Mouse (Mus musculus) stomach, embryonic 14.5 days (tissue): ENCODE measurements around the gene Ptch2. TPM values are rescaled to one million over a fixed set of nuclear protein-coding genes. Genes with fewer than 3 reads are reported as not detected.

ENCODE experiments used
- ATAC-seq: fragments of 200-750 bp; cut with Nextera tagmentation; 2 replicates; pipeline ENCODE4 v1.8.0; 2017; ENCODE audit warnings: low read depth, moderate TSS enrichment; ENCODE audit not compliant: insufficient number of reproducible peaks, insufficient read depth, low FRiP score
- H3K27ac ChIP-seq: fragments of 300-500 bp; sonication (generic); 2 replicates; pipeline ENCODE4 v1.5.1; 2014; ENCODE audit warnings: mild to moderate bottlenecking, low read length, moderate library complexity, mixed read lengths
- H3K27me3 ChIP-seq: fragments of 300-500 bp; sonication (generic); 2 replicates; pipeline ENCODE4 v1.6.1; 2014; ENCODE audit warnings: low read length, control low read depth, mixed read lengths; ENCODE audit not compliant: control insufficient read depth, insufficient read depth
- H3K36me3 ChIP-seq: fragments of 300-500 bp; sonication (generic); 2 replicates; pipeline ENCODE4 v1.6.1; 2014; ENCODE audit warnings: mild to moderate bottlenecking, control low read depth, low read length, moderate library complexity, mixed read lengths; ENCODE audit not compliant: control insufficient read depth, insufficient read depth
- H3K4me1 ChIP-seq: fragments of 300-500 bp; sonication (generic); 2 replicates; pipeline ENCODE4 v1.6.1; 2014; ENCODE audit warnings: low read length, control low read depth, mixed read lengths; ENCODE audit not compliant: control insufficient read depth, insufficient read depth
- H3K4me2 ChIP-seq: fragments of 300-500 bp; sonication (generic); replicated peaks from 2 replicates; pipeline ENCODE4 v1.6.1; 2014; ENCODE audit warnings: low read depth, low read length, control low read depth
- H3K4me3 ChIP-seq: fragments of 300-500 bp; sonication (generic); 2 replicates; pipeline ENCODE4 v1.5.1; 2014; ENCODE audit warnings: low read depth, low read length, control low read depth
- H3K9ac ChIP-seq: fragments of 300-500 bp; sonication (generic); replicated peaks from 2 replicates; pipeline ENCODE4 v1.6.1; 2014; ENCODE audit warnings: low read depth, mild to moderate bottlenecking, control low read depth, low read length, moderate library complexity, mixed read lengths
- H3K9me3 ChIP-seq: fragments of 300-500 bp; sonication (generic); 2 replicates; pipeline ENCODE4 v1.6.1; 2016; ENCODE audit warnings: low read depth, low read length, control low read depth; ENCODE audit not compliant: control insufficient read depth
- WGBS: fragments of 180-500 bp; shearing (Covaris S2); extraction: QIAGEN DNeasy Blood & Tissue Kit; methylation state at CpG from one replicate; pipeline ENCODE4 v1.1.7; 2014; 5-methylcytosine and 5-hydroxymethylcytosine counted together
- polyA plus RNA-seq: library from polyadenylated mRNA; unstranded; fragments of >200 nt; fragmentation: Nextera tagmentation; extraction: Ambion mirVana; gene quantifications from 2 replicates; pipeline ENCODE4 v1.2.1, GENCODE M21; 2014

Ptch2 gene
- polyA plus RNA-seq, 1 experiment from 2014 or later, result 9.8 TPM

DNA sequence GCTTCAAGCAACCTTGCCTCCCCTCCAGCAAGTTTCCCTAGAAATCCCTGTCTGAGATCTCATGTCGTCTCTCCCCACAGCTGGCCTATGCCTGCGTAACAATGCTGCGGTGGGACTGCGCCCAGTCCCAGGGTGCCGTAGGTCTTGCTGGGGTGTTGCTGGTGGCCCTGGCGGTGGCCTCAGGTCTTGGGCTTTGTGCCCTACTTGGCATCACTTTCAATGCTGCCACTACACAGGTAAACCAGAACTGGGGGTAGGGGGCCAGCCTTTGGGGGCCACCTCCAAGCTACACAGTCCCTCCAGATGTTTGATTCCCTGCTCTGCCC, 12.6 kb downstream of the Ptch2 start:
- WGBS, result 95% methylated on average over 6 of the region's 6 CpGs
- peaks cover 16% of the 10 kb centered on the region for H3K36me3 ChIP-seq

DNA sequence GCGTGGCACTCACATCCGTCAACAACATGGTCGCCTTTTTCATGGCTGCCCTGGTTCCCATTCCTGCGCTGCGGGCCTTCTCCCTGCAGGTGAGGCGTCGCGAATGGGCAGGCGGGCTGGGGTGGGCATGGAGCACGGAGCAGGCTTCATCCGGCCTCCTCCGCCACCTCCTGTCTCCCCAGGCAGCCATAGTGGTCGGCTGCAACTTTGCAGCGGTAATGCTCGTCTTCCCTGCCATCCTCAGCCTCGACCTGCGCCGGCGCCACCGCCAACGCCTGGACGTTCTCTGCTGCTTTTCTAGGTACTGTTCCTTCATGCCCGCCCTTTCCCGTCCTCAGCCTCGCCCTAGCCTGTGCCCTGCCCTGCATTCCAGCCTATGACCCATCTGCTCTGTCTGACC, 13.5 kb downstream of the Ptch2 start:
- ATAC-seq, result no peak
- WGBS, result 93% methylated on average over 25 of the region's 25 CpGs
- Histone ChIP-seq H3K4me2 (no peak overlapping the region), H3K27me3 (no peaks in the 10 kb centered on the region), H3K4me1 (no peaks in the 10 kb centered on the region), H3K36me3 (peaks cover 20% of the 10 kb centered on the region), H3K9me3 (no peaks in the 10 kb centered on the region), H3K9ac (no peak overlapping the region), H3K4me3 (no peak overlapping the region), H3K27ac (no peak overlapping the region)

More for the DNA sequence above, 12.6 kb downstream of the Ptch2 start:
- no peak overlapping the region for H3K4me3 ChIP-seq
- no peaks in the 10 kb centered on the region for H3K27me3 ChIP-seq
- H3K4me1 ChIP-seq, result no peaks in the 10 kb centered on the region
- no peak overlapping the region for H3K4me2 ChIP-seq
- H3K9me3 ChIP-seq, result no peaks in the 10 kb centered on the region
- no peak for ATAC-seq
- no peak overlapping the region for H3K9ac ChIP-seq
- no peak overlapping the region for H3K27ac ChIP-seq

DNA sequence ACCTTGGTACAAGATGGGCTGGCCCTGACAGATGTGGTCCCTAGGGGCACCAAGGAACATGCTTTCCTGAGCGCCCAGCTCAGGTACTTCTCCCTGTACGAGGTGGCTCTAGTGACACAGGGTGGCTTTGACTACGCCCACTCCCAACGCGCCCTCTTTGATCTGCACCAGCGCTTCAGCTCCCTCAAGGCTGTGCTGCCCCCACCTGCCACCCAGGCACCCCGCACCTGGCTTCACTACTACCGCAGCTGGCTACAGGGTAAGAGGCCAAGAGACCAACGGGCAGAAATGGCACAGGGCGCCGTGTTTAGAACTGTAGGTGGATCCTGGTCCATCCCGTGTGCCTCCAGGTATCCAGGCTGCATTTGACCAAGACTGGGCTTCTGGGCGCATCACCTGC, 14.4 kb downstream of the Ptch2 start:
- Histone ChIP-seq H3K9me3 (no peaks in the 10 kb centered on the region), H3K27me3 (no peaks in the 10 kb centered on the region), H3K4me1 (no peaks in the 10 kb centered on the region), H3K4me2 (no peak overlapping the region), H3K36me3 (peaks cover 25% of the 10 kb centered on the region), H3K9ac (no peak overlapping the region), H3K4me3 (no peak overlapping the region), H3K27ac (no peak overlapping the region)
- WGBS, result 91% methylated on average over 13 of the region's 13 CpGs
- ATAC-seq, result no peak

- no peak overlapping the region for H3K9ac ChIP-seq
- 96% methylated on average over 11 of the region's 11 CpGs for WGBS
- H3K4me1 ChIP-seq, result no peaks in the 10 kb centered on the region
- H3K4me3 ChIP-seq, result no peak overlapping the region
- H3K27me3 ChIP-seq, result no peaks in the 10 kb centered on the region
- H3K4me2 ChIP-seq, result no peak overlapping the region
- no peak for ATAC-seq
- peaks cover 25% of the 10 kb centered on the region for H3K36me3 ChIP-seq
- no peak overlapping the region for H3K27ac ChIP-seq
- H3K9me3 ChIP-seq, result no peaks in the 10 kb centered on the region
Measured at GRCm38 (mm10) chr4:117110985-117111384, 15.1 kb downstream of the Ptch2 start.

DNA sequence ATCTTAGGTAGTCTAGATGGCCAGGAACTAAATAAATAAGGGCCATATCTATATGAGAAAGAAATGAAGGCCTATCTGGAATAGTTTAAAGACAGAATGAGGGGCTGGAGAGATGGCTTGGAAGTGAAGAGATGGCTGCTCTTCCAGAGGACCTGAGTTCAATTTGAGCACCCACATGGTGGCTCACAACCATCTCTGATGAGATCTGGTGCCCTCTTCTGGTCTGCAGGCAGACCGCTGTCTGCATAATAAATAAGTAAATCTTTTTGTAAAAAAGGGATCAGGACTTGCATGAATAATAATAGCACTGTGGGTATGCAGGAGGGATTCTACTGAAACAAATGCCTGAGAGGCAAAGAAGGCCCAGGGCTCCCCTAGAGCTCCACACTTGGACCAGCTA, 17.4 kb downstream of the Ptch2 start:
- peaks cover 22% of the 10 kb centered on the region for H3K36me3 ChIP-seq
- WGBS, result 100% methylated on average over 1 of the region's 1 CpGs

GRCm38 (mm10) chr4:117115592-117115991, 19.7 kb downstream of the Ptch2 start:
- H3K4me1 ChIP-seq, result no peaks in the 10 kb centered on the region
- H3K27ac ChIP-seq, result no peak overlapping the region
- H3K9ac ChIP-seq, result no peak overlapping the region
- H3K4me2 ChIP-seq, result no peak overlapping the region
- no peak for ATAC-seq
- H3K4me3 ChIP-seq, result no peak overlapping the region
- WGBS, result 87% methylated on average over 5 of the region's 5 CpGs
- no peaks in the 10 kb centered on the region for H3K27me3 ChIP-seq
- no peaks in the 10 kb centered on the region for H3K9me3 ChIP-seq
- H3K36me3 ChIP-seq, result peaks cover 10% of the 10 kb centered on the region

More for the DNA sequence above, 17.4 kb downstream of the Ptch2 start:
- Histone ChIP-seq H3K9ac (no peak overlapping the region), H3K4me1 (no peaks in the 10 kb centered on the region), H3K27me3 (no peaks in the 10 kb centered on the region), H3K9me3 (no peaks in the 10 kb centered on the region), H3K4me2 (no peak overlapping the region), H3K27ac (no peak overlapping the region), H3K4me3 (no peak overlapping the region)
- no peak for ATAC-seq

DNA sequence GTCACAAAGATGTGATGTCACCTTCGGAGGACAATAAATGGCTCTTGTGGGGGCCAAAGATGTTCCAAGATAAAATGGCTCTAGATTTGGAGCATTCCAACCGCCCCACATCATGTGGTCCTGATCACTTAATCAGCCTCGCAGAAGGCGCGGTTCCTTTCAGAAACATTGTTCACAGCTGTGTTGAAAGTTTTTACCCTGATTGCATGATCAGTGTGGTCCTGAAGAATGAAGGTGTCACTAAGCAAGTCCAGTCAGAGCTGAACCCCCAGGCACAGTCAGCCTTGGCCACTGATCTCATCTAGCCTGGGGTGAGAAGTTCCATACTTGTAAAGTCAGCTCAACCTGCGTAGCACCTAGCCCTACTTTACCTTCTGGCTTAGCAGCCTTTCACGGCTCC, 22.1 kb downstream of the Ptch2 start:
- H3K36me3 ChIP-seq, result peaks cover 10% of the 10 kb centered on the region
- no peak overlapping the region for H3K4me3 ChIP-seq
- H3K9me3 ChIP-seq, result no peaks in the 10 kb centered on the region
- no peak overlapping the region for H3K9ac ChIP-seq
- no peak for ATAC-seq
- WGBS, result 93% methylated on average over 7 of the region's 7 CpGs
- no peaks in the 10 kb centered on the region for H3K27me3 ChIP-seq
- no peaks in the 10 kb centered on the region for H3K4me1 ChIP-seq
- H3K4me2 ChIP-seq, result no peak overlapping the region
- no peak overlapping the region for H3K27ac ChIP-seq

- H3K4me3 ChIP-seq, result peak overlapping the region; percentile 49
- ATAC-seq, result no peak
- H3K9ac ChIP-seq, result peak overlapping the region; percentile 47
- H3K4me1 ChIP-seq, result peaks cover under 1% of the 10 kb centered on the region
- WGBS, result 71% methylated on average over 5 of the region's 5 CpGs
- peak overlapping the region; percentile 93 for H3K4me2 ChIP-seq
- H3K36me3 ChIP-seq, result peaks cover 4% of the 10 kb centered on the region; the same call in 1 of the 2 replicates
- H3K9me3 ChIP-seq, result no peaks in the 10 kb centered on the region
- H3K27me3 ChIP-seq, result no peaks in the 10 kb centered on the region
- peak overlapping the region; percentile 83; the same call in 1 of the 2 replicates for H3K27ac ChIP-seq
Measured at GRCm38 (mm10) chr4:117119636-117120035, 23.8 kb downstream of the Ptch2 start.

- H3K4me2 ChIP-seq, result peak overlapping the region; percentile 93
- H3K4me1 ChIP-seq, result peaks cover 5% of the 10 kb centered on the region
- peak overlapping the region; percentile 47 for H3K9ac ChIP-seq
- no peaks in the 10 kb centered on the region for H3K36me3 ChIP-seq
- H3K27ac ChIP-seq, result peak overlapping the region; percentile 83
- no peaks in the 10 kb centered on the region for H3K27me3 ChIP-seq
- 5% methylated on average over 10 of the region's 10 CpGs for WGBS
- no peaks in the 10 kb centered on the region for H3K9me3 ChIP-seq
- ATAC-seq, result no peak
- H3K4me3 ChIP-seq, result peak overlapping the region; percentile 49
Measured at GRCm38 (mm10) chr4:117120052-117120444, 24.2 kb downstream of the Ptch2 start.
